Mouse (Mus musculus) cortical plate, adult 2 months (tissue): ENCODE results near the gene Reg3b.

Experiments
- CTCF ChIP-seq: fragments of 200-500 bp; IDR thresholded peaks from 2 replicates; pipeline ENCODE4 v1.5.1; 2011; ENCODE audit warnings: mild to moderate bottlenecking, control low read depth, low read length; ENCODE audit not compliant: insufficient read depth; ENCODE audit errors: extremely low read depth
- POLR2A ChIP-seq: fragments of 200-500 bp; IDR thresholded peaks from 2 replicates; pipeline ENCODE4 v1.6.1; 2011; ENCODE audit warnings: mild to moderate bottlenecking, low read length, control low read depth; ENCODE audit not compliant: insufficient read depth; ENCODE audit errors: extremely low read depth

GRCm38 (mm10) chr6:78329166-78329565, 41.3 kb upstream of the Reg3b start:
- TF ChIP-seq CTCF = no peak
- no peak for TF ChIP-seq POLR2A
